Mouse (Mus musculus) MN1 (cell line): ENCODE results near the gene Tspan18.

ENCODE experiments used
- DNase-seq: peaks from one replicate; pipeline ENCODE4 v3.0.0-alpha.2; 2016; ENCODE audit warnings: low spot score

Gene Tspan18

GRCm38 (mm10) chr2:93262291-93263285 is 71.7 kb downstream of the Tspan18 start:
- DNase-seq = no peak

- peak; percentile 40 for DNase-seq
Observed at GRCm38 (mm10) chr2:93261521-93262290, 72.6 kb downstream of the Tspan18 start.

- no peak for DNase-seq
Observed at GRCm38 (mm10) chr2:93257634-93258033, 76.7 kb downstream of the Tspan18 start.

- DNase-seq = peak; percentile 61
Observed at GRCm38 (mm10) chr2:93256735-93257405, 77.4 kb downstream of the Tspan18 start.

GRCm38 (mm10) chr2:93252356-93252755 is 81.9 kb downstream of the Tspan18 start:
- DNase-seq = peak; percentile 92

GRCm38 (mm10) chr2:93250611-93251010 is 83.7 kb downstream of the Tspan18 start:
- DNase-seq = no peak

- DNase-seq = peak; percentile 44
Observed at GRCm38 (mm10) chr2:93249058-93249457, 85.2 kb downstream of the Tspan18 start.

GRCm38 (mm10) chr2:93244090-93244443 is 90.2 kb downstream of the Tspan18 start:
- no peak for DNase-seq

GRCm38 (mm10) chr2:93243439-93244089 is 90.7 kb downstream of the Tspan18 start:
- DNase-seq = no peak

- no peak for DNase-seq
Observed at GRCm38 (mm10) chr2:93242166-93242565, 92.1 kb downstream of the Tspan18 start.

- no peak for DNase-seq
Observed at GRCm38 (mm10) chr2:93238864-93239263, 95.4 kb downstream of the Tspan18 start.

- DNase-seq = no peak
Observed at GRCm38 (mm10) chr2:93237055-93237454, 97.2 kb downstream of the Tspan18 start.

GRCm38 (mm10) chr2:93232141-93232540 is 102.2 kb downstream of the Tspan18 start:
- no peak for DNase-seq

GRCm38 (mm10) chr2:93228480-93228824 is 105.9 kb downstream of the Tspan18 start:
- DNase-seq = no peak

- DNase-seq = peak; percentile 45
Observed at GRCm38 (mm10) chr2:93227713-93228479, 106.4 kb downstream of the Tspan18 start.

GRCm38 (mm10) chr2:93226606-93227595 is 107.4 kb downstream of the Tspan18 start:
- peak; percentile 89 for DNase-seq

GRCm38 (mm10) chr2:93223463-93223862 is 110.8 kb downstream of the Tspan18 start:
- peak; percentile 74 for DNase-seq

- DNase-seq = no peak
Observed at GRCm38 (mm10) chr2:93220447-93220846, 113.9 kb downstream of the Tspan18 start.

- no peak for DNase-seq
Observed at GRCm38 (mm10) chr2:93219576-93219975, 114.7 kb downstream of the Tspan18 start.
